Comparison of ENCODE assay signal across 8 mouse cellular contexts in the genomic region with DNA sequence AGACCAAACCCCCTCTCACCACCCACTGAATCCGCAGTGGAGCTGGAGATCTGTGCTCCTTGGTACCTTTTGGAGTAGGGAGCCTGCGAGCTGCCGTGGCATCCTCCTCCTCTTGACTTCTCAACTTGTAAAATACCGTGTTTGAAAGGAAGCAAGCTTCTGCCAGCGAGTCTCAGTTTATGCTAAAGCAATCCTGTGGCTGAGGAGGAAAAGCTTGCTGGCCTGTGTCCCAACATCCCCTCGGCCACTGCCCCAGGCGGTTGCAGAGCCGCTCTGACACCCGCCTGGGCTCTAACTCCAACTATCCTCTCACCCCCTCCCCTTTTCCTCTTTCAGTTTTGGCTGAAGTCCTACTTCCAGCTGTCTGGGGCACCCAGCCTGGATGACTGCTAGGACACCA. TPM values are rescaled to one million over a fixed set of nuclear protein-coding genes. Genes with fewer than 3 reads are reported as not detected.
DNase-seq lines count a peak whose midpoint lies in the region; ATAC-seq and TF ChIP-seq lines count a peak whose summit lies in the region.
"Had no signal": no experiment of that assay in that cellular context is flagged by ENCODE, and none has a peak within 500 bp of the region (broad histone marks: within the 10 kb centered on the region; RNA-seq: fewer than 3 reads in every experiment).

No protein-coding gene starts in this region.

- TF ChIP-seq CTCF in intestine, postnatal 0 days (IDR thresholded peaks at IDR 0.05; ENCODE audit: low read depth) = no peak

- H3K9me3 ChIP-seq in forebrain, embryonic 14.5 days (replicated peaks; ENCODE audit: control insufficient read depth, low read length) = no peaks in the 10 kb centered on the region
- H3K9me3 ChIP-seq in intestine, postnatal 0 days (ENCODE audit: control insufficient read depth) = no peaks in the 10 kb centered on the region
- no peaks in the 10 kb centered on the region for H3K9me3 ChIP-seq in midbrain, embryonic 10.5 days (replicated peaks)

- peak overlapping the region; percentile 59 for H3K4me2 ChIP-seq in forebrain, embryonic 14.5 days (ENCODE audit: low read length)
- H3K4me2 ChIP-seq in intestine, postnatal 0 days (replicated peaks; ENCODE audit: low read depth) = peak overlapping the region; percentile 63

- H3K4me3 ChIP-seq in forebrain, embryonic 14.5 days (ENCODE audit: low read depth, low read length) = peak overlapping the region; percentile 21
- H3K4me3 ChIP-seq in intestine, postnatal 0 days (ENCODE audit: low read depth, low read length) = peak overlapping the region; percentile 38
- H3K4me3 ChIP-seq in midbrain, embryonic 10.5 days = peak overlapping the region; percentile 63

- H3K27me3 ChIP-seq in forebrain, embryonic 14.5 days (replicated peaks; ENCODE audit: control insufficient read depth, insufficient read depth, low read length) = no peaks in the 10 kb centered on the region; the same call in 1 of the 2 replicates
- no peaks in the 10 kb centered on the region for H3K27me3 ChIP-seq in intestine, postnatal 0 days (replicated peaks; ENCODE audit: control insufficient read depth, insufficient read depth, low read length)
- H3K27me3 ChIP-seq in midbrain, embryonic 10.5 days (ENCODE audit: low read depth, poor library complexity, severe bottlenecking) = peaks cover 7% of the 10 kb centered on the region

- H3K27ac ChIP-seq in forebrain, embryonic 14.5 days (ENCODE audit: low read depth, low read length) = no peak overlapping the region
- H3K27ac ChIP-seq in intestine, postnatal 0 days (ENCODE audit: low read depth, low read length) = no peak overlapping the region
- H3K27ac ChIP-seq in midbrain, embryonic 10.5 days (replicated peaks) = peak overlapping the region; percentile 77; the same call in 1 of the 2 replicates
- H3K27ac ChIP-seq: macrophage had no signal

- peak overlapping the region; percentile 52; the same call in 1 of the 2 replicates for H3K9ac ChIP-seq in forebrain, embryonic 14.5 days (ENCODE audit: low read length)
- H3K9ac ChIP-seq in intestine, postnatal 0 days (ENCODE audit: low read depth, low read length) = peak overlapping the region; percentile 22; the same call in 1 of the 2 replicates

- ATAC-seq in forebrain, embryonic 14.5 days = peak; percentile 37; the same call in 1 of the 2 replicates
- ATAC-seq in intestine, postnatal 0 days = no peak
- ATAC-seq in erythroblast, adult 5-6 weeks (replicated peaks; ENCODE audit: low FRiP score, poor library complexity, severe bottlenecking) = no peak

- WGBS in forebrain, embryonic 14.5 days = 3% methylated on average over 9 of the region's 9 CpGs
- WGBS in intestine, postnatal 0 days = 22% methylated on average over 9 of the region's 9 CpGs
- WGBS in midbrain, embryonic 10.5 days = 7% methylated on average over 9 of the region's 9 CpGs

- DNase-seq in ovary, postnatal 36 days (ENCODE audit: low spot score) = peak; percentile 4
- no peak for DNase-seq in ovary, postnatal 10 days (ENCODE audit: low spot score)
- peak; percentile 41 for DNase-seq in forebrain, embryonic 14.5 days (ENCODE audit: low spot score)
- peak; percentile 35 for DNase-seq in midbrain, embryonic 10.5 days (ENCODE audit: low spot score)
- DNase-seq in layer of hippocampus, adult 9-10 months (ENCODE audit: low spot score) = no peak

- H3K4me1 ChIP-seq in forebrain, embryonic 14.5 days (ENCODE audit: control insufficient read depth, insufficient read depth, low read length) = peaks cover 7% of the 10 kb centered on the region
- H3K4me1 ChIP-seq in intestine, postnatal 0 days (replicated peaks; ENCODE audit: control insufficient read depth, insufficient read depth, low read length) = 0 out of 2 replicates have a peak, but pooled peaks cover 8% of the 10 kb centered on the region
- H3K4me1 ChIP-seq in midbrain, embryonic 10.5 days = peaks cover 22% of the 10 kb centered on the region

- H3K36me3 ChIP-seq in forebrain, embryonic 14.5 days (ENCODE audit: control insufficient read depth, insufficient read depth, low read length) = no peaks in the 10 kb centered on the region
- no peaks in the 10 kb centered on the region for H3K36me3 ChIP-seq in intestine, postnatal 0 days (ENCODE audit: control insufficient read depth, insufficient read depth)
- H3K36me3 ChIP-seq in midbrain, embryonic 10.5 days = no peaks in the 10 kb centered on the region

RNA-seq across cellular contexts. Expression of gene Col24a1, which starts 0.9 kb away (rescaled TPM):
- 0.18 and 0.20 TPM in 2 replicates for polyA plus RNA-seq in forebrain, embryonic 14.5 days (2014; fragmentation: Nextera tagmentation; extraction: Ambion mirVana)
- polyA plus RNA-seq in intestine, postnatal 0 days (2015; fragmentation: Nextera tagmentation; extraction: Ambion mirVana) = 1.9 and 3.1 TPM in 2 replicates
- 0.75 and 0.98 TPM in 2 replicates for polyA plus RNA-seq in midbrain, embryonic 10.5 days (2016; fragmentation: Nextera tagmentation; extraction: Ambion mirVana)
- not detected in 2 replicates for total RNA-seq in erythroblast, adult 5-6 weeks (2015; ENCODE audit: low replicate concordance)
- 0.43 TPM in 1 of 2 replicates, not detected in the other for total RNA-seq in erythroblast, adult 5-6 weeks (2017; ENCODE audit: low replicate concordance)
- polyA plus RNA-seq: macrophage had no signal

Comparison
In these comparisons a context has a peak if more than half of its experiments do, and no peak if none do; other contexts are left out.
1. DNase-seq: peak in ovary, postnatal 36 days (single experiment), forebrain, embryonic 14.5 days (single experiment) and midbrain, embryonic 10.5 days (single experiment); none in ovary, postnatal 10 days (single experiment) and layer of hippocampus, adult 9-10 months (single experiment).
2. Peak in every context shown above with its lines, with median percentiles within 50 percentile points of each other: H3K4me3 ChIP-seq.